Mouse (Mus musculus) embryo, embryonic 11.5 days (tissue): ENCODE results near the gene Grid2ip.
A peak's percentile ranks its signal among the peaks of the same experiment; 100 is the strongest.
"Not testable (repeated sequence)": the region's sequence is repeated elsewhere in the genome, so short reads cannot be mapped to it uniquely, and the experiment has no call there.

ENCODE experiments used
- DNase-seq: peaks from one replicate; pipeline ENCODE4 v3.0.0-alpha.2; 2012; ENCODE audit warnings: low read depth, low spot score

The Grid2ip gene

GRCm38 (mm10) chr5:143363678-143364615 is 6.8 kb downstream of the Grid2ip start:
- peak; percentile 46 for DNase-seq

GRCm38 (mm10) chr5:143367931-143368330 is 10.8 kb downstream of the Grid2ip start:
- no peak for DNase-seq

- DNase-seq = no peak
Measured at GRCm38 (mm10) chr5:143369611-143370255, 12.6 kb downstream of the Grid2ip start.

- no peak for DNase-seq
Measured at GRCm38 (mm10) chr5:143370416-143371145, 13.4 kb downstream of the Grid2ip start.

GRCm38 (mm10) chr5:143371146-143371510 is 14.0 kb downstream of the Grid2ip start:
- DNase-seq = no peak

GRCm38 (mm10) chr5:143372818-143373217 is 15.7 kb downstream of the Grid2ip start:
- DNase-seq = no peak

- no peak for DNase-seq
Measured at GRCm38 (mm10) chr5:143375242-143375641, 18.1 kb downstream of the Grid2ip start.

GRCm38 (mm10) chr5:143376156-143376555 is 19.0 kb downstream of the Grid2ip start:
- no peak for DNase-seq

GRCm38 (mm10) chr5:143386797-143387621 is 29.9 kb downstream of the Grid2ip start:
- no peak for DNase-seq

- DNase-seq = no peak
Measured at GRCm38 (mm10) chr5:143394184-143394583, 37.0 kb downstream of the Grid2ip start.

- not testable (repeated sequence) for DNase-seq
Measured at GRCm38 (mm10) chr5:143394966-143395365, 37.8 kb downstream of the Grid2ip start.

GRCm38 (mm10) chr5:143395649-143396048 is 38.5 kb downstream of the Grid2ip start:
- DNase-seq = no peak

- DNase-seq = no peak
Measured at GRCm38 (mm10) chr5:143400501-143400900, 43.4 kb downstream of the Grid2ip start.

GRCm38 (mm10) chr5:143401556-143401955 is 44.4 kb downstream of the Grid2ip start:
- no peak for DNase-seq

- peak; percentile 89 for DNase-seq
Measured at GRCm38 (mm10) chr5:143403221-143404147, 46.3 kb downstream of the Grid2ip start, which contains the start of gene Kdelr2. Kdelr2 (plus strand) TSS chr5:143403838.

- no peak for DNase-seq
Measured at GRCm38 (mm10) chr5:143404148-143404930, 47.2 kb downstream of the Grid2ip start.

- DNase-seq = no peak
Measured at GRCm38 (mm10) chr5:143405200-143405599, 48.1 kb downstream of the Grid2ip start.

GRCm38 (mm10) chr5:143406548-143406947 is 49.4 kb downstream of the Grid2ip start:
- DNase-seq = no peak

GRCm38 (mm10) chr5:143409239-143409638 is 52.1 kb downstream of the Grid2ip start:
- no peak for DNase-seq
